Mouse (Mus musculus): ENCODE measurements around the gene Hlcs. TPM values are rescaled to one million over a fixed set of nuclear protein-coding genes. Genes with fewer than 3 reads are reported as not detected.
A peak's percentile ranks its signal among the peaks of the same experiment; 100 is the strongest.

Gene Hlcs
- total RNA-seq, 2 experiments from 2014 or later, result 9.8 to 10.8 TPM

- peak; percentile 70 for DNase-seq (ENCODE audit: low spot score)
Observed at GRCm38 (mm10) chr16:94290073-94290999, 23.0 kb downstream of the Hlcs start.

- no peak for DNase-seq (ENCODE audit: low spot score)
Observed at GRCm38 (mm10) chr16:94289138-94290072, 24.0 kb downstream of the Hlcs start.

GRCm38 (mm10) chr16:94287826-94288225, 25.5 kb downstream of the Hlcs start:
- no peak for DNase-seq (ENCODE audit: low spot score)

GRCm38 (mm10) chr16:94283972-94284371, 29.4 kb downstream of the Hlcs start:
- no peak for DNase-seq (ENCODE audit: low spot score)

GRCm38 (mm10) chr16:94270826-94271225, 42.5 kb downstream of the Hlcs start:
- no peak for DNase-seq (ENCODE audit: low spot score)

DNA sequence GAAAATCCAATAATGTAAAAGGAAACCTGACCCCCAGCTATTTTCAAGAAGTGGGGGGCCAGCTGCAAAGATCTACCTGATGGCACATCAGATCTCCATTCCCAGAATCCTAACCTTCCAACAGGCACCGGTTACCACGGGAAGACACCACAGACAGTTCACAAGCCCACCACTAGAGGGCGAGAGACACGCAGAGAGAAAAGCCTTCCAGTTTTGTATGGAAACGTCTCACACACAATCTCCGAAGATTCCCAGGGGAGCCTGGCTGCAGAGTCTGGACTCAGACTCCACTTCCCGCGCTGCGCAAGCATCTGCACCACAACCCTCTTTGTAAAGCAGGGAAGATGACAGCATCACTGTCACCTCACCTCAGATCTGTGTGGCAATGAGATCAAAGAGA, 43.7 kb downstream of the Hlcs start:
- peak; percentile 92 for DNase-seq (ENCODE audit: low spot score)

DNA sequence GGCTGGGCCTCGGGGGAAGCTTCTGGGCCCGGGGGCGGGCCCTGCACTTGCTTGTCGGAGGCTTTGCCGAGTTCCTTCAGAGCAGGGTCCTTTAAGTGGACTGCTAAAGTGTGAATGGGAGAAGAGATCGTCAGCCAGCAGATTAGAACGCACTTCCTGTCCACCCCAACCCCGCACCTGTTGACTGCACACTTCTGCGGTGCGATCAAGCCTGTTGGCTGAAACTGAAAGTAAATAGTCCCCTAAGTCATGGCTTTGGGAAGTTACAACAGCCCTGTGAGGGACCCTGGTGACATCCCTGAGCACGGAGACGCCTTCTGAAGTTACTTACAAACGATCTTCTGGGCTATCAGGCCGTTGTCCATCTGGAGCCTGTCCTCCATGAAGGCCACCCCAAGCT, 45.2 kb downstream of the Hlcs start:
- no peak for DNase-seq (ENCODE audit: low spot score)

- no peak for DNase-seq (ENCODE audit: low spot score)
Observed at GRCm38 (mm10) chr16:94264611-94265010, 48.8 kb downstream of the Hlcs start.

- no peak for DNase-seq (ENCODE audit: low spot score)
Observed at GRCm38 (mm10) chr16:94262501-94262900, 50.9 kb downstream of the Hlcs start.

DNA sequence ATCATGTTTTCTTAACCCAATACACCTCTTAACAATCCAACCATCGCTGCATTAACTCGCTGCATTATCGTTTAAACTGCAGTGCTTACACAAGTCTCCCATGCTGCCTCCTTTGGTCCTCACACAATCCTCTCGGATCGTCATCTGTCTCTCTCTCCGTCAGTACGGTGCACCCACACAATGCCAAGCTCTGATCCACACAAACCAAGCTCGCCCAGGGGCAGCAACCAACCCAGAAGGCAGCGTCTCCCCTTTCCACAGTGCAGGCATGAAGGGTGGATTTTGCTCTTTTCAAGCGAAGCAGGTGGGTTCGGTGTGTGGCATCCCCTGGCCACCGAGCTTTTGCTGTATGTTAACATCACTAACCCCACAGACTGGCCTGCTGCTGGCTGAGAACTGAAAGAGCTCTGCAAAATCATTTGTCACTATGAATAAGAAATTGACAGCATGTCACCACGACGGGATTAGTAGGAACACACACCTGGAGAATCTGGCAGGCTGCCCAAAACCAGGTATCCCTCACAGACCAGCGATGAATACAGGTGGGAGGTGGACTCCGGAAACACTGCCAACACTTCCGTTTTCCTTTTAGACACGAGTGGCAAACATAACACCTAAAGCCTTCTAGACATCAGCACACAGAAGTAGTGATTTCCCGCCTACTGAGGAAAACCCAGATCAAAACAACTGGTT, 52.3 kb downstream of the Hlcs start:
- DNase-seq (ENCODE audit: low spot score), result no peak

GRCm38 (mm10) chr16:94258366-94259310, 54.7 kb downstream of the Hlcs start:
- peak; percentile 83 for DNase-seq (ENCODE audit: low spot score)

GRCm38 (mm10) chr16:94255592-94255991, 57.8 kb downstream of the Hlcs start:
- DNase-seq (ENCODE audit: low spot score), result no peak

GRCm38 (mm10) chr16:94255035-94255434, 58.3 kb downstream of the Hlcs start:
- no peak for DNase-seq (ENCODE audit: low spot score)

- DNase-seq (ENCODE audit: low spot score), result no peak
Observed at GRCm38 (mm10) chr16:94254415-94254891, 58.9 kb downstream of the Hlcs start.

GRCm38 (mm10) chr16:94253671-94254414, 59.5 kb downstream of the Hlcs start:
- no peak for DNase-seq (ENCODE audit: low spot score)

GRCm38 (mm10) chr16:94251756-94252155, 61.6 kb downstream of the Hlcs start:
- no peak for DNase-seq (ENCODE audit: low spot score)

DNA sequence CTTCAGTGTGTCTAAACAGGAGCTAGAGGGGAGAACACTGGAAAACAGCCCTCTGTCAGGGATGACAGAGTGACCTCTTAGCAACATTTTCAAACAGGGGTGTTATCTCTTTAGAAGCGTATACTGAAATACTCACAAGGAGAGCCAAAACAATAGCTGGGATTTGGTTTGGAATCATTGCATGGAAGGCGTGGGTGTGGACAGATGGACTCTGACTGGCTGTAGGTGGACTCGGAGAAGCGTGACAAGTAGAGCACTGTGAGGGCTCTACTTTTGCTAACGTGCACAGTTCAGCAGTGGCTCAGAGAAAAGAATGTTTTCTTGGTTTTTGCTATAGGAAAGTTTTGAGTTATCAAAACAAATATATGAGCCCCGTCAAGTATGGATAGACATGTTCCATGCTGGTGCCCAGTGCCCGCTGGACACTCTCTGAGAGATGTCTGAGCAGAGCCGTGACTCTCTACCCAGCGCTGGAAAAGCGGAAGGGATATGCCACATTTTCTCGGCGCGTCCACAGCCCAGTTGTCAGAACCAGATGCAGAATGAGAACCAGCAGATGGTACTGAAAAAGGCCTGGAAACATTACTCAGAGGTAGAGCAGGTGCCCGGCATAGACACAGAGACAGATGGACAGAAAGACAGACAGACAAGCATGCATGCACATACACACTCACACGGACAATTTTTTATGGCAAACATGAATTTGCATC, 62.6 kb downstream of the Hlcs start:
- no peak for DNase-seq (ENCODE audit: low spot score)

- no peak for DNase-seq (ENCODE audit: low spot score)
Observed at GRCm38 (mm10) chr16:94250136-94250535, 63.2 kb downstream of the Hlcs start.

DNA sequence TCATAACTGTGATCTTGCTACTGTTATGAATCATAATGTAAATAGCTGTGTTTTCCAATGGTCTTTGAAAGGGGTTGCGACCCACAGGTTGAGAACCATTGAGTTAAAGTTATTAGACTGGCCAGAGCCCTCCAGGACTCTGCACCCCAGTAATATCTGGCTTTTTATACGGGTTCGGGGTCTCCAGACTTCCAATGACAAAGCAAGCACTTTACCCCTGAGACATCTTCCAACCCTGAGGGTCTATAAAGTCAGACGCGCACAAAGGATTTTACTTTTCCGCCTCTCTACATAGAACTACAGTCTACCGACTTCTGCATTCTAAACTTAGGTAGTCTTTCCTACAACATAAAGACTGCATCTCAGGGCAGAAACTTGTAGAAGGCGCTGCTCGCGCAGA, 63.7 kb downstream of the Hlcs start:
- DNase-seq (ENCODE audit: low spot score), result no peak
